Mouse (Mus musculus) neutrophil, adult 5-6 weeks (primary cell): Measurements from ENCODE around the gene Gm20834. TPM values are rescaled to one million over a fixed set of nuclear protein-coding genes. Genes with fewer than 3 reads are reported as not detected.
"Not testable (repeated sequence)": the region's sequence is repeated elsewhere in the genome, so short reads cannot be mapped to it uniquely, and the experiment has no call there.

Source experiments
- ATAC-seq: fragments of 151-379, 151-347 bp; 2 replicates; pipeline ENCODE4 v1.8.0; 2017; ENCODE audit warnings: mild to moderate bottlenecking, moderate TSS enrichment; ENCODE audit not compliant: insufficient number of reproducible peaks, poor library complexity, low FRiP score, severe bottlenecking; ENCODE audit errors: extremely low read depth
- total RNA-seq: library from RNA; stranded (forward); fragments of 200-1000 nt; gene quantifications from 2 replicates; pipeline ENCODE4 v1.2.3, GENCODE M21; 2017

The Gm20834 gene
- total RNA-seq = not detected in 2 replicates

DNA sequence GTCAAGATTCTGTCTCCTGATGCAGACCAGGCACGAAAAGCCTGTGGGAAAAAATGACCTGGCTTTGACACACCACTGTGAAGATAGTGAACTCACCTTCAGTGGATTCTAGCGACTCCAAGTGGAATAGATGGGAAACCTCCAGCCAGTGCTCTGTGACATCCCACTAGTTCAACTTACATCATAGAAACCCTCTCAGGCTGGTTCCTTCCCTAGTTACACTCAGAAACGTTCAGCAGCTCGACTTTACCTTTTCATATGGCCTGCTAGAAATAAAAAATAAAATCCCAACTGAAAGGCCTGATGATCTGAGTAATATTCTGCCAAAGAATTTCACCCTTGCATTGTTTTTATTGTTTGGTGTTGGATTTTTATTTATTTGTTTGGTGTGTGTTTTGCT, at the start of gene Gm20834:
Gene Gm20834 (minus strand): TSS at position 101 of the 400 bp plus-strand sequence.
- not testable (repeated sequence) for ATAC-seq

Other genes with a start within 250 kb of the Gm20834 start
- not detected in 2 replicates for gene Gm21310, start 177.4 kb downstream of the Gm20834 start, total RNA-seq
- not detected in 2 replicates for gene Gm28510, start 88.1 kb upstream of the Gm20834 start, total RNA-seq
- not detected in 2 replicates for gene Gm20737, start 211.5 kb upstream of the Gm20834 start, total RNA-seq
- gene Gm21775, start 228.9 kb upstream of the Gm20834 start, total RNA-seq = not detected in 2 replicates